Mouse (Mus musculus): ENCODE measurements around the gene Gm3755. TPM values are rescaled to one million over a fixed set of nuclear protein-coding genes. Genes with fewer than 3 reads are reported as not detected.
"Not testable (repeated sequence)": the region's sequence is repeated elsewhere in the genome, so short reads cannot be mapped to it uniquely, and the experiment has no call there.

Gene Gm3755
- total RNA-seq (2021) = not detected
- long read RNA-seq, experiment 1 = 0 reads
- long read RNA-seq, experiment 2 = 0 reads

DNA sequence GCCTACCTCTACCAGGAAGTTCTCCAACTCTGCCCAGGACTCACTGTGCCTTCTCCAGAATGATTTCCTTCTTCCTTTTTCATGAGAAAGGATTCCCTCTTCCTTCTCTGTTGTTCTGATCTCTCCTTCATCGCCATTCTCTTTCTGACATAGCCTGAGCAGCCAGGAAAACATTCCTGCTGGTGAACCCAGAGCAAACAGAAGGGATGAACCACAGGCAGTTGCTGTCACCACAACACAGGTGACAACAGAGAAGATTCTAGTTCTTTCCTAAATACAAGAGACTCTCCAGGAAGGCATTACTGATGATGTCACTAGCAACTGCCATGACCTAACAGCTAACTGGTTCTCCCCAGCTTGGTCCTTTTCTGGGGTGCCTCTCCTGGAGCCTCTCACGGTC, at the start of gene Gm3755:
Gm3755 (minus strand) TSS at position 101 of the 400 bp plus-strand sequence.
- not testable (repeated sequence) for DNase-seq (ENCODE audit: low spot score in 2 of 2)

DNA sequence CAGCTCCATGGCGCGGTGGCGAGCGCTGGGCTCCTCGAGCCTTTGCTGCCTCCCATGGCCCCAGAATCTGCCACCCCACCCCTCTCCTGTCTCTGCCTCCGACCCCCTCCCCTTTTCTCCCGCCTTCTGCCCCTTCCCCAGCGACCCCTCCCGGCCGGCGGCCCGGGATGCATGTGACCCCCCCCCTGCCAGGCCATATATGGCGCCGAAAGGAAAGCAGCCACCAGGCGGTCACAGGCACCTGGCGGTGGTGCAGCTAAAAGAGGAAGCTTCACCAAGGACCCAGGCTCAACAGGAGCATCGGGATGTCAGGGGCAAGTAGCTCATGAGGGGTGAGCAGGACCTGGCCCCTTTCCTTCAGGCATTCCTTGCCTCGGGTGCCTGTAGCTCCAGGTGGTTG, 38.0 kb upstream of the Gm3755 start:
- not testable (repeated sequence) for DNase-seq (ENCODE audit: low spot score in 2 of 2)

DNA sequence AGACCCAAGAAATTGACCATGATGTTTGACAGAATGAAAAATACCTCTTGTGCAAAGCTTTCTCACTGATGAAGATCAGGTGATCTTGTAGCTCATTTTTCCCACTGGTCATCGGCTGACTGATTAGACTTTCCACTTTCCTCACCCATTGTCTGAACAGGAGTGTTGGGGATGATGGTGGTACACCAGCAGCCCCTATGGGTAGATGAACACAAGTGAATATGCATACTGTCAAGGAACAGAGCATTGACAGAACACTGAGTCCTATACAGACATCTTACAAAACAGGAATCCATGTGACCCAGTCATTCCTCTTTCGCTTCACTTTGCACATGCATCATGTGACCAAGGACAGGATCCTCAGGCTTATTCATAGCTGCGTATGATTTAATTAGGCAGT, 32.9 kb upstream of the Gm3755 start, which contains the start of gene Gm3752:
Gm3752 (minus strand) TSS at position 101 of the 400 bp plus-strand sequence.
- not testable (repeated sequence) for DNase-seq (ENCODE audit: low spot score in 2 of 2)

DNA sequence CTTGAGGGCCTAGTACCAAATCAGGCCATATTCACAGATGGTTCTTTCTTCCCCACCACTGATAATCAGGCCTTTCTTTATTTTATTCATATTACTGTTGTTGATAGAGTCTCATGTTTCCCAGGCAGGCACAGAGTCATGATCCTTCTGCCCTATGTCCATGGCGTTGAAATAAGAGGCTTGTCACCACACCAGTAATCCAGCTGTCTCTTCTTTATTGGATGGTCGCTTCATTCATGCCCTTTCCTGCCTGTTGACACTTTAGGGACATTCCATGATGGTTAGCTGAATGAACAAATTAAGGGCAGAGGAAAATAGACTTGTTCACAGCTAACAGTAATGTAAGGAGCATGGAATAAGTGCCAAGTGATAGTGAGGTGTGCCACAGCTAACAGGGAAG, 28.2 kb downstream of the Gm3755 start:
- peak in 1 of 2 experiments; percentile 3 for DNase-seq (ENCODE audit: low spot score in 2 of 2)

Other genes starting within 250 kb of the Gm3755 start
- not detected for gene Gm3727, start 186.2 kb downstream of the Gm3755 start, total RNA-seq (2021)
- gene Gm3739, start 135.9 kb downstream of the Gm3755 start, total RNA-seq (2021) = not detected
- gene Gm5797, start 118.5 kb downstream of the Gm3755 start, total RNA-seq (2021) = not detected
- not detected for gene Gm8374, start 85.8 kb downstream of the Gm3755 start, total RNA-seq (2021)
- not detected for gene Gm3752, start 32.8 kb upstream of the Gm3755 start, total RNA-seq (2021)
- 1 to 10 TPM; 1.3 to 2.0 TPM for gene Gm3558, start 117.6 kb upstream of the Gm3755 start, total RNA-seq (2021)
- gene Gm10338, start 144.7 kb upstream of the Gm3755 start, total RNA-seq (2021) = not detected
- 1 to 10 TPM in 1 of 2 experiments, not detected in 1; 1.1 TPM for gene Gm10128, start 193.1 kb upstream of the Gm3755 start, total RNA-seq (2021)

Data from adrenal gland, postnatal 4 days (tissue).